Mouse (Mus musculus): ENCODE measurements at regions not wholly inside any gene's neighbourhood (a gene's known extent, or its start where the extent isn't known, plus 50 kb on each side); places are given as distances from the start of the nearest gene placed in this dataset.

- no peak for DNase-seq (ENCODE audit: low spot score)
Observed at GRCm38 (mm10) chr2:101206637-101207036, 417.9 kb upstream of the Rag2 start.

- DNase-seq (ENCODE audit: low spot score), result no peak
Observed at GRCm38 (mm10) chr2:101209136-101209535, 415.4 kb upstream of the Rag2 start.

GRCm38 (mm10) chr2:101220759-101221158, 403.8 kb upstream of the Rag2 start:
- no peak for DNase-seq (ENCODE audit: low spot score)

GRCm38 (mm10) chr2:101242983-101243382, 381.5 kb upstream of the Rag2 start:
- no peak for DNase-seq (ENCODE audit: low spot score)

- DNase-seq (ENCODE audit: low spot score), result no peak
Observed at GRCm38 (mm10) chr2:101247133-101247532, 377.4 kb upstream of the Rag2 start.

GRCm38 (mm10) chr2:101252228-101252627, 372.3 kb upstream of the Rag2 start:
- DNase-seq (ENCODE audit: low spot score), result no peak

- DNase-seq (ENCODE audit: low spot score), result no peak
Observed at GRCm38 (mm10) chr2:101256464-101256863, 368.1 kb upstream of the Rag2 start.

GRCm38 (mm10) chr2:101263934-101264333, 360.6 kb upstream of the Rag2 start:
- DNase-seq (ENCODE audit: low spot score), result no peak

- DNase-seq (ENCODE audit: low spot score), result no peak
Observed at GRCm38 (mm10) chr2:101266685-101267374, 357.7 kb upstream of the Rag2 start.

GRCm38 (mm10) chr2:101274045-101274664, 350.4 kb upstream of the Rag2 start:
- DNase-seq (ENCODE audit: low spot score), result no peak

- no peak for DNase-seq (ENCODE audit: low spot score)
Observed at GRCm38 (mm10) chr2:101284886-101285285, 339.6 kb upstream of the Rag2 start.

GRCm38 (mm10) chr2:101288119-101288518, 336.4 kb upstream of the Rag2 start:
- no peak for DNase-seq (ENCODE audit: low spot score)

GRCm38 (mm10) chr2:101289168-101289567, 335.4 kb upstream of the Rag2 start:
- no peak for DNase-seq (ENCODE audit: low spot score)

GRCm38 (mm10) chr2:101290738-101291137, 333.8 kb upstream of the Rag2 start:
- no peak for DNase-seq (ENCODE audit: low spot score)

- DNase-seq (ENCODE audit: low spot score), result no peak
Observed at GRCm38 (mm10) chr2:101295678-101296368, 328.7 kb upstream of the Rag2 start.

- no peak for DNase-seq (ENCODE audit: low spot score)
Observed at GRCm38 (mm10) chr2:101296369-101296682, 328.2 kb upstream of the Rag2 start.

- no peak for DNase-seq (ENCODE audit: low spot score)
Observed at GRCm38 (mm10) chr2:101296778-101297177, 327.7 kb upstream of the Rag2 start.

- DNase-seq (ENCODE audit: low spot score), result no peak
Observed at GRCm38 (mm10) chr2:101299126-101299525, 325.4 kb upstream of the Rag2 start.

GRCm38 (mm10) chr2:101300106-101300505, 324.4 kb upstream of the Rag2 start:
- no peak for DNase-seq (ENCODE audit: low spot score)

- DNase-seq (ENCODE audit: low spot score), result no peak
Observed at GRCm38 (mm10) chr2:101321286-101321914, 303.1 kb upstream of the Rag2 start.

- DNase-seq (ENCODE audit: low spot score), result no peak
Observed at GRCm38 (mm10) chr2:101356709-101357108, 267.8 kb upstream of the Rag2 start.

GRCm38 (mm10) chr2:101364256-101364655, 260.3 kb upstream of the Rag2 start:
- DNase-seq (ENCODE audit: low spot score), result no peak

GRCm38 (mm10) chr2:101368278-101368677, 256.2 kb upstream of the Rag2 start:
- DNase-seq (ENCODE audit: low spot score), result no peak

All from adipocyte (in vitro differentiated cells).